Mouse (Mus musculus) neural tube, embryonic 13.5 days (tissue): ENCODE measurements around the gene Efcab6. TPM values are rescaled to one million over a fixed set of nuclear protein-coding genes. Genes with fewer than 3 reads are reported as not detected.

Experiments used
- ATAC-seq: fragments of 200-750 bp; cut with Nextera tagmentation; 2 replicates; pipeline ENCODE4 v1.8.0; 2017; ENCODE audit warnings: low read depth, mild to moderate bottlenecking, moderate TSS enrichment, moderate library complexity
- H3K27ac ChIP-seq: fragments of 300-500 bp; sonication (generic); replicated peaks from 2 replicates; pipeline ENCODE4 v1.5.1; 2015; ENCODE audit warnings: moderate library complexity, mild to moderate bottlenecking, inconsistent platforms
- H3K27me3 ChIP-seq: fragments of 300-500 bp; sonication (generic); 2 replicates; pipeline ENCODE4 v1.6.1; 2015; ENCODE audit warnings: mild to moderate bottlenecking, inconsistent platforms
- H3K36me3 ChIP-seq: fragments of 300-500 bp; sonication (generic); 2 replicates; pipeline ENCODE4 v1.6.1; 2015; ENCODE audit warnings: mild to moderate bottlenecking, inconsistent platforms
- H3K4me1 ChIP-seq: fragments of 300-500 bp; sonication (generic); replicated peaks from 2 replicates; pipeline ENCODE4 v1.6.1; 2015; ENCODE audit warnings: inconsistent platforms
- H3K4me2 ChIP-seq: fragments of 300-500 bp; sonication (generic); 2 replicates; pipeline ENCODE4 v1.6.1; 2015; ENCODE audit warnings: inconsistent platforms, mild to moderate bottlenecking, moderate library complexity
- H3K4me3 ChIP-seq: fragments of 300-500 bp; sonication (generic); 2 replicates; pipeline ENCODE4 v1.5.1; 2015; ENCODE audit warnings: mild to moderate bottlenecking, inconsistent platforms
- H3K9ac ChIP-seq: fragments of 300-500 bp; sonication (generic); 2 replicates; pipeline ENCODE4 v1.6.1; 2015; ENCODE audit warnings: moderate library complexity, mild to moderate bottlenecking, inconsistent platforms
- H3K9me3 ChIP-seq: fragments of 300-500 bp; sonication (generic); 2 replicates; pipeline ENCODE4 v1.6.1; 2016; ENCODE audit warnings: inconsistent platforms
- WGBS: fragments of 180-500 bp; shearing (Covaris S2); methylation state at CpG from one replicate; pipeline ENCODE4 v1.1.7; 2015; 5-methylcytosine and 5-hydroxymethylcytosine counted together
- polyA plus RNA-seq: library from polyadenylated mRNA; unstranded; fragments of >200 nt; fragmentation: Nextera tagmentation; extraction: Ambion mirVana; gene quantifications from 2 replicates; pipeline ENCODE4 v1.2.1, GENCODE M21; 2015

The Efcab6 gene
- polyA plus RNA-seq, 1 experiment from 2014 or later: 0.36 TPM

- WGBS: 91% methylated on average over 5 of the region's 5 CpGs
- H3K4me2 ChIP-seq: no peak overlapping the region
- no peak overlapping the region for H3K27ac ChIP-seq
- 0 out of 2 replicates have a peak, but pooled peaks cover 2% of the 10 kb centered on the region for H3K4me1 ChIP-seq
- peaks cover 10% of the 10 kb centered on the region for H3K27me3 ChIP-seq
- no peak for ATAC-seq
- H3K9me3 ChIP-seq: no peaks in the 10 kb centered on the region
- no peaks in the 10 kb centered on the region for H3K36me3 ChIP-seq
- H3K9ac ChIP-seq: no peak overlapping the region
- no peak overlapping the region for H3K4me3 ChIP-seq
Observed at GRCm38 (mm10) chr15:83865626-83866025, 199.6 kb downstream of the Efcab6 start.

GRCm38 (mm10) chr15:83857129-83857528 lies 208.1 kb downstream of the Efcab6 start:
- H3K36me3 ChIP-seq: no peaks in the 10 kb centered on the region
- no peaks in the 10 kb centered on the region for H3K4me1 ChIP-seq
- no peaks in the 10 kb centered on the region for H3K9me3 ChIP-seq
- no peak overlapping the region for H3K9ac ChIP-seq
- no peak overlapping the region for H3K27ac ChIP-seq
- H3K4me2 ChIP-seq: no peak overlapping the region
- 15% methylated on average over 8 of the region's 8 CpGs for WGBS
- no peak overlapping the region for H3K4me3 ChIP-seq
- ATAC-seq: no peak
- H3K27me3 ChIP-seq: no peaks in the 10 kb centered on the region

- no peak for ATAC-seq
Observed at GRCm38 (mm10) chr15:83853400-83853811, 211.8 kb downstream of the Efcab6 start.

GRCm38 (mm10) chr15:83848193-83848592 lies 217.0 kb downstream of the Efcab6 start:
- H3K27me3 ChIP-seq: no peaks in the 10 kb centered on the region; the same call in 1 of the 2 replicates
- H3K4me1 ChIP-seq: peaks cover 55% of the 10 kb centered on the region
- 46% methylated on average over 9 of the region's 9 CpGs for WGBS
- ATAC-seq: no peak
- no peaks in the 10 kb centered on the region for H3K9me3 ChIP-seq
- H3K4me2 ChIP-seq: no peak overlapping the region
- no peak overlapping the region for H3K9ac ChIP-seq
- no peaks in the 10 kb centered on the region for H3K36me3 ChIP-seq
- H3K27ac ChIP-seq: peak overlapping the region; percentile 52
- no peak overlapping the region for H3K4me3 ChIP-seq

More at GRCm38 (mm10) chr15:83853400-83853811, 211.8 kb downstream of the Efcab6 start:
- Histone ChIP-seq H3K27ac (no peak overlapping the region), H3K9me3 (no peaks in the 10 kb centered on the region), H3K36me3 (no peaks in the 10 kb centered on the region), H3K4me2 (no peak overlapping the region), H3K4me1 (peaks cover 7% of the 10 kb centered on the region; the same call in 1 of the 2 replicates), H3K4me3 (no peak overlapping the region), H3K9ac (no peak overlapping the region), H3K27me3 (no peaks in the 10 kb centered on the region)
- WGBS: 83% methylated on average over 5 of the region's 5 CpGs

- no peak overlapping the region for H3K9ac ChIP-seq
- H3K4me3 ChIP-seq: no peak overlapping the region
- peak overlapping the region; percentile 33; the same call in 1 of the 2 replicates for H3K27ac ChIP-seq
- no peaks in the 10 kb centered on the region for H3K36me3 ChIP-seq
- no peaks in the 10 kb centered on the region; the same call in 1 of the 2 replicates for H3K27me3 ChIP-seq
- H3K4me1 ChIP-seq: peaks cover 61% of the 10 kb centered on the region
- no peak overlapping the region for H3K4me2 ChIP-seq
- ATAC-seq: no peak
- WGBS: 64% methylated on average over 4 of the region's 4 CpGs
- no peaks in the 10 kb centered on the region for H3K9me3 ChIP-seq
Observed at GRCm38 (mm10) chr15:83847512-83847911, 217.7 kb downstream of the Efcab6 start.

- ATAC-seq: no peak
- 38% methylated on average over 8 of the region's 8 CpGs for WGBS
- no peak overlapping the region for H3K27ac ChIP-seq
- peaks cover 64% of the 10 kb centered on the region for H3K4me1 ChIP-seq
- no peak overlapping the region for H3K4me2 ChIP-seq
- no peaks in the 10 kb centered on the region for H3K36me3 ChIP-seq
- H3K4me3 ChIP-seq: no peak overlapping the region
- peaks cover 4% of the 10 kb centered on the region; the same call in 1 of the 2 replicates for H3K27me3 ChIP-seq
- H3K9ac ChIP-seq: no peak overlapping the region
- H3K9me3 ChIP-seq: no peaks in the 10 kb centered on the region
Observed at GRCm38 (mm10) chr15:83846592-83846991, 218.6 kb downstream of the Efcab6 start.

- 20% methylated on average over 11 of the region's 11 CpGs for WGBS
- peak; percentile 30; the same call in 1 of the 2 replicates for ATAC-seq
- no peak overlapping the region for H3K9ac ChIP-seq
- H3K4me1 ChIP-seq: peaks cover 64% of the 10 kb centered on the region
- H3K36me3 ChIP-seq: no peaks in the 10 kb centered on the region
- peaks cover 4% of the 10 kb centered on the region; the same call in 1 of the 2 replicates for H3K27me3 ChIP-seq
- no peak overlapping the region for H3K4me2 ChIP-seq
- no peak overlapping the region for H3K27ac ChIP-seq
- H3K9me3 ChIP-seq: no peaks in the 10 kb centered on the region
- no peak overlapping the region for H3K4me3 ChIP-seq
Observed at GRCm38 (mm10) chr15:83845734-83846133, 219.4 kb downstream of the Efcab6 start.

GRCm38 (mm10) chr15:83842915-83843789 lies 222.0 kb downstream of the Efcab6 start:
- ATAC-seq: no peak
- Histone ChIP-seq H3K4me3 (no peak overlapping the region), H3K27me3 (peaks cover 4% of the 10 kb centered on the region; the same call in 1 of the 2 replicates), H3K4me2 (no peak overlapping the region), H3K9ac (no peak overlapping the region), H3K9me3 (no peaks in the 10 kb centered on the region), H3K4me1 (peaks cover 55% of the 10 kb centered on the region), H3K27ac (peak overlapping the region; percentile 28; the same call in 1 of the 2 replicates), H3K36me3 (no peaks in the 10 kb centered on the region)
- 34% methylated on average over 22 of the region's 22 CpGs for WGBS

- no peaks in the 10 kb centered on the region for H3K36me3 ChIP-seq
- H3K27ac ChIP-seq: no peak overlapping the region
- H3K4me1 ChIP-seq: peaks cover 47% of the 10 kb centered on the region
- no peaks in the 10 kb centered on the region for H3K9me3 ChIP-seq
- H3K27me3 ChIP-seq: peaks cover 4% of the 10 kb centered on the region; the same call in 1 of the 2 replicates
- no peak overlapping the region for H3K4me3 ChIP-seq
- 86% methylated on average over 12 of the region's 12 CpGs for WGBS
- no peak for ATAC-seq
- H3K9ac ChIP-seq: no peak overlapping the region
- no peak overlapping the region for H3K4me2 ChIP-seq
Observed at GRCm38 (mm10) chr15:83842419-83842818, 222.8 kb downstream of the Efcab6 start.

GRCm38 (mm10) chr15:83840950-83841719 lies 224.0 kb downstream of the Efcab6 start:
- no peak overlapping the region for H3K4me3 ChIP-seq
- H3K27ac ChIP-seq: no peak overlapping the region
- H3K4me1 ChIP-seq: peaks cover 34% of the 10 kb centered on the region
- H3K9ac ChIP-seq: no peak overlapping the region
- no peak overlapping the region for H3K4me2 ChIP-seq
- H3K27me3 ChIP-seq: peaks cover 4% of the 10 kb centered on the region; the same call in 1 of the 2 replicates
- H3K36me3 ChIP-seq: no peaks in the 10 kb centered on the region
- H3K9me3 ChIP-seq: no peaks in the 10 kb centered on the region
- WGBS: 78% methylated on average over 10 of the region's 10 CpGs
- ATAC-seq: no peak

- Histone ChIP-seq H3K9me3 (no peaks in the 10 kb centered on the region), H3K27me3 (no peaks in the 10 kb centered on the region), H3K9ac (no peak overlapping the region; the same call in 1 of the 2 replicates), H3K36me3 (no peaks in the 10 kb centered on the region), H3K4me1 (peaks cover 12% of the 10 kb centered on the region), H3K27ac (no peak overlapping the region), H3K4me2 (no peak overlapping the region), H3K4me3 (no peak overlapping the region)
- 60% methylated on average over 6 of the region's 6 CpGs for WGBS
- ATAC-seq: no peak
Observed at GRCm38 (mm10) chr15:83832265-83832664, 232.9 kb downstream of the Efcab6 start.

- ATAC-seq: peak; percentile 32; the same call in 1 of the 2 replicates
- WGBS: 56% methylated on average over 13 of the region's 13 CpGs
- Histone ChIP-seq H3K4me3 (no peak overlapping the region), H3K4me1 (peaks cover 12% of the 10 kb centered on the region), H3K27ac (peak overlapping the region; percentile 57), H3K9me3 (0 out of 2 replicates have a peak, but pooled peaks cover 2% of the 10 kb centered on the region), H3K9ac (0 out of 2 replicates have a peak overlapping the region, but pooled peaks have one; percentile 17), H3K4me2 (no peak overlapping the region), H3K36me3 (no peaks in the 10 kb centered on the region), H3K27me3 (no peaks in the 10 kb centered on the region)
Observed at GRCm38 (mm10) chr15:83829226-83829625, 236.0 kb downstream of the Efcab6 start.
